8 mouse cellular contexts compared by ENCODE assay signal in the genomic region with DNA sequence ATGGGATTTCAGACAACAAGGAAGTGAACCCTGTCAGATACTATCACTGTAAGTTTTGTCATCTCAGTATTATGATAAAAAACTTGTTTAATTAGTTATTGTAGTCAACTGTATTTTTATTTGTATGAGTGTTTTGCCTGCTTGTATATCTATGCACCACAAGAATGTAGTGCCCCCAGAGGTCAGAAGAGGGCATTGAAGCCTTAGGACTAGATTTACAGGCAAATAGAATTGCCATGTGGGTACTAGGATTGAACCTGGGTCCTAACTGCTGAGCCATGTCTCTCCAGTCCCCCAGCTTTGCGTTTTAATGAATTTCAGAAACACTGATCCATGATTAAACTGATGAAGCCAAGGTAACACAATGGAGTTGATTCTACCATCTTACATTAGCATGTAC. TPM values are rescaled to one million over a fixed set of nuclear protein-coding genes. Genes with fewer than 3 reads are reported as not detected.
DNase-seq lines count a peak whose midpoint lies in the region; ATAC-seq and TF ChIP-seq lines count a peak whose summit lies in the region.

No protein-coding gene starts in this region.

- ATAC-seq in forebrain, embryonic 16.5 days = no peak

- WGBS in liver, adult 2 months = 69% methylated on average over 1 of the region's 1 CpGs
- WGBS in forebrain, embryonic 16.5 days = 73% methylated on average over 1 of the region's 1 CpGs

- no peaks in the 10 kb centered on the region for H3K27me3 ChIP-seq in liver, adult 2 months (ENCODE audit: control insufficient read depth, insufficient read depth, low read length)
- H3K27me3 ChIP-seq in forebrain, embryonic 16.5 days (replicated peaks; ENCODE audit: control insufficient read depth, insufficient read depth, low read length) = no peaks in the 10 kb centered on the region

- TF ChIP-seq CTCF in liver, adult 2 months (IDR thresholded peaks at IDR 0.05; ENCODE audit: low read depth, low read length) = peak; percentile 44

- H3K4me3 ChIP-seq in liver, adult 2 months (ENCODE audit: insufficient read depth, low read depth, low read length) = no peak overlapping the region
- H3K4me3 ChIP-seq in forebrain, embryonic 16.5 days (replicated peaks; ENCODE audit: low read length) = no peak overlapping the region

- TF ChIP-seq POLR2A in liver, adult 2 months (IDR thresholded peaks at IDR 0.05; ENCODE audit: extremely low read depth, insufficient read depth, low read length) = no peak

- H3K36me3 ChIP-seq in liver, adult 2 months (ENCODE audit: control insufficient read depth, insufficient read depth, low read length) = peaks cover 9% of the 10 kb centered on the region; the same call in 1 of the 2 replicates
- peaks cover 18% of the 10 kb centered on the region for H3K36me3 ChIP-seq in forebrain, embryonic 16.5 days (ENCODE audit: control insufficient read depth, insufficient read depth)

- H3K4me2 ChIP-seq in forebrain, embryonic 16.5 days (ENCODE audit: low read length) = no peak overlapping the region

- no peaks in the 10 kb centered on the region for H3K9me3 ChIP-seq in forebrain, embryonic 16.5 days (ENCODE audit: control insufficient read depth, low read length)

- H3K27ac ChIP-seq in liver, adult 2 months (replicated peaks; ENCODE audit: insufficient read depth, low read depth, low read length) = no peak overlapping the region
- H3K27ac ChIP-seq in forebrain, embryonic 16.5 days (ENCODE audit: low read length) = no peak overlapping the region

- no peak overlapping the region for H3K9ac ChIP-seq in liver, adult 2 months (ENCODE audit: low read depth, low read length)
- H3K9ac ChIP-seq in forebrain, embryonic 16.5 days (replicated peaks; ENCODE audit: low read depth, low read length) = no peak overlapping the region

- peak; percentile 33 for DNase-seq in gastrocnemius, adult 18-20 months (ENCODE audit: low spot score)
- no peak for DNase-seq in gastrocnemius, adult 8-10 months (ENCODE audit: low spot score in 2 of 2)
- peak; percentile 49 to 59 for DNase-seq in B cell, adult 2 months
- peak; percentile 37 for DNase-seq in adipocyte (ENCODE audit: low spot score)
- peak; percentile 45 for DNase-seq in liver, adult 2 months (ENCODE audit: extremely low read depth, low read depth, low spot score)
- DNase-seq in retina, postnatal 1 day = peak; percentile 61
- no peak for DNase-seq in adrenal gland, adult 18-20 months (ENCODE audit: low spot score in 2 of 2)

- peaks cover 8% of the 10 kb centered on the region; the same call in 1 of the 2 replicates for H3K79me2 ChIP-seq in liver, adult 2 months (ENCODE audit: control insufficient read depth, insufficient read depth, low read length)

- H3K4me1 ChIP-seq in liver, adult 2 months (ENCODE audit: control insufficient read depth, insufficient read depth, low read length) = 0 out of 2 replicates have a peak, but pooled peaks cover 2% of the 10 kb centered on the region
- H3K4me1 ChIP-seq in forebrain, embryonic 16.5 days (replicated peaks; ENCODE audit: control insufficient read depth, insufficient read depth, low read length) = peaks cover 5% of the 10 kb centered on the region; the same call in 1 of the 2 replicates

RNA-seq across cellular contexts. Expression of a gene that starts 6.4 kb away (rescaled TPM):
- total RNA-seq in gastrocnemius, adult 18-20 months (2021) = 1 to 10 TPM; 5.8 TPM
- 1 to 10 TPM; 5.4 to 6.5 (median 5.7) TPM for total RNA-seq in gastrocnemius, adult 8-10 months (2022)
- 4.4 and 7.2 TPM in 2 replicates for total RNA-seq in liver, adult 2 months (2014; rRNA removed)
- polyA plus RNA-seq in liver, adult 2 months (2012; rRNA removed) = 2.6 and 3.6 TPM in 2 replicates
- 37.0 and 38.7 TPM in 2 replicates for polyA plus RNA-seq in forebrain, embryonic 16.5 days (2015; fragmentation: Nextera tagmentation; extraction: Ambion mirVana)
- total RNA-seq in adrenal gland, adult 18-20 months (2021) = 1 to 10 TPM; 5.9 to 9.1 TPM

RNA-seq across cellular contexts. Expression of a gene that starts 7.3 kb away (rescaled TPM):
- 100 to 1,000 TPM; 107 to 120 TPM for total RNA-seq in gastrocnemius, adult 18-20 months (2021)
- total RNA-seq in gastrocnemius, adult 8-10 months (2022) = 100 to 1,000 TPM; 111 to 131 (median 116) TPM
- total RNA-seq in liver, adult 2 months (2014; rRNA removed) = 30.2 and 33.1 TPM in 2 replicates
- polyA plus RNA-seq in liver, adult 2 months (2012; rRNA removed) = 21.8 and 23.6 TPM in 2 replicates
- 170 and 173 TPM in 2 replicates for polyA plus RNA-seq in forebrain, embryonic 16.5 days (2015; fragmentation: Nextera tagmentation; extraction: Ambion mirVana)
- 10 to 100 TPM; 79.9 to 83.7 TPM for total RNA-seq in adrenal gland, adult 18-20 months (2021)

RNA-seq across cellular contexts. Expression of a gene that starts 7.3 kb away (rescaled TPM):
- total RNA-seq in gastrocnemius, adult 18-20 months (2021) = 10 to 100 TPM in 1 of 2 experiments, 1 to 10 TPM in 1; 8.3 to 11.1 TPM
- total RNA-seq in gastrocnemius, adult 8-10 months (2022) = 10 to 100 TPM in 3 of 4 experiments, 1 to 10 TPM in 1; 9.4 to 11.4 (median 10.3) TPM
- 9.9 and 11.1 TPM in 2 replicates for total RNA-seq in liver, adult 2 months (2014; rRNA removed)
- 6.2 and 6.9 TPM in 2 replicates for polyA plus RNA-seq in liver, adult 2 months (2012; rRNA removed)
- 11.2 and 13.0 TPM in 2 replicates for polyA plus RNA-seq in forebrain, embryonic 16.5 days (2015; fragmentation: Nextera tagmentation; extraction: Ambion mirVana)
- 10 to 100 TPM; 40.6 to 52.9 TPM for total RNA-seq in adrenal gland, adult 18-20 months (2021)

RNA-seq across cellular contexts. Expression of a gene that starts 52.1 kb away (rescaled TPM):
- total RNA-seq in gastrocnemius, adult 18-20 months (2021) = 10 to 100 TPM; 11.8 to 13.9 TPM
- 10 to 100 TPM; 11.4 to 13.8 (median 11.9) TPM for total RNA-seq in gastrocnemius, adult 8-10 months (2022)
- total RNA-seq in liver, adult 2 months (2014; rRNA removed) = 16.0 and 18.9 TPM in 2 replicates
- 1.7 and 2.4 TPM in 2 replicates for polyA plus RNA-seq in liver, adult 2 months (2012; rRNA removed)
- 39.8 and 45.2 TPM in 2 replicates for polyA plus RNA-seq in forebrain, embryonic 16.5 days (2015; fragmentation: Nextera tagmentation; extraction: Ambion mirVana)
- total RNA-seq in adrenal gland, adult 18-20 months (2021) = 10 to 100 TPM; 30.7 to 33.1 TPM

Comparison
In these comparisons a context has a peak if more than half of its experiments do, and no peak if none do; other contexts are left out.
1. DNase-seq: peak in gastrocnemius, adult 18-20 months (single experiment), B cell, adult 2 months (2 of 2), adipocyte (single experiment), liver, adult 2 months (single experiment) and retina, postnatal 1 day (single experiment); none in gastrocnemius, adult 8-10 months (0 of 2) and adrenal gland, adult 18-20 months (0 of 2).